Mouse (Mus musculus) MEL (cell line): ENCODE measurements around the gene Ppib. TPM values are rescaled to one million over a fixed set of nuclear protein-coding genes. Genes with fewer than 3 reads are reported as not detected.

Experiments
- DNase-seq: peaks from one replicate; pipeline ENCODE4 v3.0.0; 2011; ENCODE audit warnings: low read depth, low spot score
- H3K27ac ChIP-seq: 2 replicates; pipeline ENCODE4 v1.5.1; 2012; ENCODE audit warnings: low read depth, mild to moderate bottlenecking, control low read depth, low read length, moderate library complexity; ENCODE audit not compliant: control insufficient read depth
- H3K27me3 ChIP-seq, 2 experiments: fragments of 150-350 bp in 1 of 2; sonication (generic) in 1 of 2; 2 replicates each; pipeline ENCODE4 v1.6.1; 2012; ENCODE audit warnings: low read length in 2 of 2, mild to moderate bottlenecking in 2 of 2, improper control_type of control experiment in 1 of 2, moderate library complexity in 1 of 2; ENCODE audit not compliant: insufficient read depth in 2 of 2, control insufficient read depth in 1 of 2
- H3K36me3 ChIP-seq, 2 experiments: 2 replicates each; pipeline ENCODE4 v1.6.1; 2012 to 2014; ENCODE audit warnings: low read length in 2 of 2, improper control_type of control experiment in 1 of 2, inconsistent platforms in 1 of 2, mild to moderate bottlenecking in 1 of 2; ENCODE audit not compliant: insufficient read depth in 2 of 2, control insufficient read depth in 1 of 2
- H3K4me1 ChIP-seq, 2 experiments: fragments of 150-350 bp in 1 of 2; sonication (generic) in 1 of 2; 2 replicates each; pipeline ENCODE4 v1.6.1; 2012; ENCODE audit warnings: low read length in 2 of 2, improper control_type of control experiment in 1 of 2, mild to moderate bottlenecking in 1 of 2; ENCODE audit not compliant: insufficient read depth in 2 of 2, control insufficient read depth in 1 of 2
- H3K4me3 ChIP-seq, 2 experiments: fragments of 150-350 bp in 1 of 2; sonication (generic) in 1 of 2; 2 replicates each; pipeline ENCODE4 v1.5.1; 2012; ENCODE audit warnings: low read depth in 2 of 2, low read length in 2 of 2, mild to moderate bottlenecking in 2 of 2, moderate library complexity in 2 of 2, control low read depth in 1 of 2, improper control_type of control experiment in 1 of 2; ENCODE audit not compliant: control insufficient read depth in 1 of 2, insufficient read depth in 1 of 2
- H3K79me2 ChIP-seq: 2 replicates; pipeline ENCODE4 v1.6.1; 2012; ENCODE audit warnings: mild to moderate bottlenecking, low read length, moderate library complexity; ENCODE audit not compliant: control insufficient read depth, poor library complexity, insufficient read depth
- H3K9ac ChIP-seq: 2 replicates; pipeline ENCODE4 v1.6.1; 2012; ENCODE audit warnings: low read depth, mild to moderate bottlenecking, control low read depth, low read length, moderate library complexity; ENCODE audit not compliant: control insufficient read depth, poor library complexity, severe bottlenecking
- H3K9me3 ChIP-seq: fragments of 150-350 bp; sonication (generic); replicated peaks from 2 replicates; pipeline ENCODE4 v1.6.1; 2012; ENCODE audit warnings: mild to moderate bottlenecking, low read length, improper control_type of control experiment, moderate library complexity; ENCODE audit not compliant: insufficient read depth
- BHLHE40 ChIP-seq: IDR thresholded peaks from 2 replicates; pipeline ENCODE4 v1.6.1; 2012; ENCODE audit warnings: low read depth, mild to moderate bottlenecking, inconsistent platforms, low read length, improper control_type of control experiment, borderline replicate concordance
- CHD1 ChIP-seq: IDR thresholded peaks from 2 replicates; pipeline ENCODE4 v1.6.1; 2012; ENCODE audit warnings: low read depth, mild to moderate bottlenecking, inconsistent platforms, low read length, improper control_type of control experiment
- CTCF ChIP-seq, 3 experiments: IDR thresholded peaks in 2 of 3; conservative IDR thresholded peaks in 1 of 3; 2 replicates each; pipeline ENCODE4 v1.5.1; 2011 to 2012; ENCODE audit warnings: low read length in 3 of 3, low read depth in 2 of 3, mild to moderate bottlenecking in 2 of 3, improper control_type of control experiment in 1 of 3, inconsistent platforms in 1 of 3, mixed read lengths in 1 of 3, moderate library complexity in 1 of 3; ENCODE audit not compliant: control insufficient read depth in 1 of 3, insufficient read depth in 1 of 3, poor library complexity in 1 of 3, severe bottlenecking in 1 of 3
- E2F4 ChIP-seq: IDR thresholded peaks from 2 replicates; pipeline ENCODE4 v1.6.1; 2011; ENCODE audit warnings: low read depth, low read length, improper control_type of control experiment, borderline replicate concordance
- ELF1 ChIP-seq: IDR thresholded peaks from 2 replicates; pipeline ENCODE4 v1.6.1; 2014; ENCODE audit warnings: low read depth, mild to moderate bottlenecking, inconsistent platforms, low read length, improper control_type of control experiment, moderate library complexity
- ETS1 ChIP-seq: IDR thresholded peaks from 2 replicates; pipeline ENCODE4 v1.6.1; 2012; ENCODE audit warnings: low read depth, mild to moderate bottlenecking, inconsistent platforms, low read length, improper control_type of control experiment, moderate library complexity
- GABPA ChIP-seq: IDR thresholded peaks from 2 replicates; pipeline ENCODE4 v1.6.1; 2012; ENCODE audit warnings: low read depth, mild to moderate bottlenecking, inconsistent platforms, low read length, improper control_type of control experiment, moderate library complexity
- HCFC1 ChIP-seq: IDR thresholded peaks from 2 replicates; pipeline ENCODE4 v1.6.1; 2012; ENCODE audit warnings: low read depth, mild to moderate bottlenecking, inconsistent platforms, low read length, improper control_type of control experiment, moderate library complexity
- JUND ChIP-seq: IDR thresholded peaks from 2 replicates; pipeline ENCODE4 v1.6.1; 2011; ENCODE audit warnings: low read depth, mild to moderate bottlenecking, improper control_type of control experiment, low read length
- KAT2A ChIP-seq: conservative IDR thresholded peaks from 2 replicates; pipeline ENCODE4 v1.6.1; 2012; ENCODE audit warnings: low read depth, low read length, improper control_type of control experiment, inconsistent platforms
- MAFK ChIP-seq: IDR thresholded peaks from 2 replicates; pipeline ENCODE4 v1.6.1; 2011; ENCODE audit warnings: low read depth, mild to moderate bottlenecking, low read length, improper control_type of control experiment, borderline replicate concordance
- MAZ ChIP-seq: IDR thresholded peaks from 2 replicates; pipeline ENCODE4 v1.6.1; 2012; ENCODE audit warnings: low read depth, mild to moderate bottlenecking, inconsistent platforms, low read length, improper control_type of control experiment
- MEF2A ChIP-seq: IDR thresholded peaks from 2 replicates; pipeline ENCODE4 v1.6.1; 2014; ENCODE audit warnings: low read depth, mild to moderate bottlenecking, inconsistent platforms, low read length, improper control_type of control experiment; ENCODE audit not compliant: poor library complexity, insufficient replicate concordance, severe bottlenecking; ENCODE audit errors: extremely low read depth
- MXI1 ChIP-seq: IDR thresholded peaks from 2 replicates; pipeline ENCODE4 v1.6.1; 2011; ENCODE audit warnings: mild to moderate bottlenecking, low read depth, low read length, improper control_type of control experiment
- MYB ChIP-seq: IDR thresholded peaks from 2 replicates; pipeline ENCODE4 v1.6.1; 2011; ENCODE audit warnings: mild to moderate bottlenecking, low read depth, low read length, improper control_type of control experiment
- MYC ChIP-seq: IDR thresholded peaks from 2 replicates; pipeline ENCODE4 v1.6.1; 2011; ENCODE audit warnings: low read depth, mild to moderate bottlenecking, low read length, improper control_type of control experiment, moderate library complexity
- NRF1 ChIP-seq: IDR thresholded peaks from 2 replicates; pipeline ENCODE4 v1.6.1; 2014; ENCODE audit warnings: low read depth, mild to moderate bottlenecking, inconsistent platforms, low read length, improper control_type of control experiment, moderate library complexity; ENCODE audit not compliant: poor library complexity, insufficient read depth, severe bottlenecking
- TBP ChIP-seq: IDR thresholded peaks from 2 replicates; pipeline ENCODE4 v1.8.0; 2011; ENCODE audit warnings: low read depth, low read length, improper control_type of control experiment
- USF2 ChIP-seq, 2 experiments: IDR thresholded peaks; 2 replicates each; pipeline ENCODE4 v1.6.1; 2011 to 2012; ENCODE audit warnings: improper control_type of control experiment in 2 of 2, low read length in 2 of 2, borderline replicate concordance in 1 of 2, inconsistent platforms in 1 of 2, low read depth in 1 of 2, mild to moderate bottlenecking in 1 of 2; ENCODE audit not compliant: insufficient read depth in 1 of 2
- ZC3H11A ChIP-seq: IDR thresholded peaks from 2 replicates; pipeline ENCODE4 v1.6.1; 2012; ENCODE audit warnings: low read depth, mild to moderate bottlenecking, inconsistent platforms, low read length, improper control_type of control experiment
- polyA plus RNA-seq, 2 experiments: library from polyadenylated mRNA; stranded (reverse) in 1 of 2; unstranded in 1 of 2; fragments of >175 nt in 1 of 2; fragments of >200 nt in 1 of 2; gene quantifications; 2 replicates each; pipeline versions ENCODE4 v1.2.1 to v1.2.4; 2012; ENCODE audit warnings: low replicate concordance in 2 of 2, low read depth in 1 of 2; ENCODE audit not compliant: insufficient read length in 2 of 2, insufficient read depth in 1 of 2, missing spikeins in 1 of 2
- total RNA-seq: library from RNA; depleted of rRNA; stranded (reverse); fragments of 300-350 nt; gene quantifications from 2 replicates; pipeline ENCODE4 v1.2.3, GENCODE M21; 2012

The Ppib gene
- total and polyA plus RNA-seq, 3 experiments: 291 to 413 TPM; not detected in 1

DNA sequence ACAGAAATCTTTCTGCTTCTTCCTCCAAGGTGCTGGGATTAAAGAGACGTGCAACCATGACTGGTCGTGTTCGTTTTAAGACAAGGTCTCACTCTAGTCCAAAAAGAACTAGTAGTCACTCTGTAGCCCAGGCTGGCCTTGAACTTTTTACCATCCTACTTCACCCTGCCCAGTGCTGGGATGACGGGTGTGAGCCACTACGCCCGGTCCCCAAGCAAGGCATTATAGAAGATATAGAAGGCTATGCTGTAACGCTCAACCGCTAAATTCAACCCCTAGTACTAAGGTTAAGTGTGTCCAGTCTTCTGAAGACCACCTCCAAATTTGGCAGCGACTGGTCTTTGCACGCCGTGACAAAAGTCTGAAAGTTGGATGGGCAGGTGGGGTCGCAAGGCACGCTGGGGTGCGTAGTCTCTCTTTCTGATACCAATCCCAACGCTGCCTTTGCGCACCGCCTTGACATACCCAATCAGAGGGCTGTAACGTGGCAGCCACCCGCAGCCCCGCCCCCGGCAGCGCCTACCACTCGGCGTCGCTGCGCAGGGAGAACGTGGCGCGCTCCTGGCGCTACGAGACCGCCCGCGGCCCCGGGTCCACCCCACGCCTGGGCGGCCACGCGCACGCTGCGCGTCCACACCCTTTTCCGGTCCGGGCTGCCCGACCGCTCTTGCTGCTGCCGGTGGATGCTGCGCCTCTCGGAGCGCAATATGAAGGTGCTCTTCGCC is at the start of gene Ppib (continued):
- peak; percentile 93 for TF ChIP-seq HCFC1
- TF ChIP-seq TBP: peak; percentile 77
- TF ChIP-seq ELF1: peak; percentile 60; the same call in 1 of the 2 replicates
- TF ChIP-seq BHLHE40: peak; percentile 19; the same call in 1 of the 2 replicates
- TF ChIP-seq, all 39 proteins: peak for 21

DNA sequence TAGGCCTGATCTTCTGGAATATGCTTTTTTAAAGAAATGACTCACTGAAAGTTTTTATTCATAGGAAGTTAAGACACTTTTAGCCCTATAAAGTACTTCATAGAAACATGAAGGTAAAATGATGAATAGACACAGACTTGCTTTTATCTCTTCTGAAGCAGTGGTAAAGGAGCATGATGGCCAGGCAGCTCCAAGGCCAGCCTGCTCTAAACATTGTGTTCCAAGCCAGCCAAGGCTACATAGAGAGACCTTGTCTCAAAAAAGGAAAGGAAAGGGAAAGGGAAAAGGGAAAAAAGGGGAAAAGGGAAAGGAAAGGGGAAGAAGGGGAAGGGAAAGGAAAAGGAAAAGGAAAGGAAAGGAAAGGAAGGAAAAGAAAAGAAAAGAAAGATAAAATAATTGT is 39.4 kb upstream of the Ppib start:
- Histone ChIP-seq H3K27ac (no peak overlapping the region), H3K4me3 (no peak overlapping the region), H3K9me3 (no peaks in the 10 kb centered on the region), H3K4me1 (no peaks in the 10 kb centered on the region), H3K27me3 (no peaks in the 10 kb centered on the region), H3K36me3 (peaks cover 0 to 3% of the 10 kb centered on the region in 2 experiments; a peak in 2 of 4 replicates), H3K79me2 (no peaks in the 10 kb centered on the region), H3K9ac (no peak overlapping the region)
- no peak for DNase-seq
- TF ChIP-seq MAZ: no peak
- TF ChIP-seq ELF1: no peak
- TF ChIP-seq CTCF (IDR thresholded peaks at IDR 0.05 in 2 of 3, conservative IDR thresholded peaks at IDR 0.05 in 1 of 3; ENCODE audit: control insufficient read depth in 1 of 3, insufficient read depth in 1 of 3, low read depth in 2 of 3, low read length in 3 of 3, poor library complexity in 1 of 3, severe bottlenecking in 1 of 3): no peak
- no peak for TF ChIP-seq MAFK
- TF ChIP-seq JUND: no peak
- TF ChIP-seq MXI1: no peak
- TF ChIP-seq ETS1: no peak
- no peak for TF ChIP-seq GABPA
- TF ChIP-seq KAT2A: no peak
- no peak for TF ChIP-seq NRF1
- no peak for TF ChIP-seq MYC
- TF ChIP-seq CHD1: no peak
- no peak for TF ChIP-seq HCFC1
- TF ChIP-seq USF2 (IDR thresholded peaks at IDR 0.05; ENCODE audit: borderline replicate concordance in 1 of 2, insufficient read depth in 1 of 2, low read depth in 1 of 2, low read length in 2 of 2): no peak
- no peak for TF ChIP-seq TBP
- no peak for TF ChIP-seq E2F4
- no peak for TF ChIP-seq MEF2A
- no peak for TF ChIP-seq ZC3H11A
- TF ChIP-seq MYB: no peak
